ENCODE assay signal across 8 mouse cellular contexts in the genomic region with DNA sequence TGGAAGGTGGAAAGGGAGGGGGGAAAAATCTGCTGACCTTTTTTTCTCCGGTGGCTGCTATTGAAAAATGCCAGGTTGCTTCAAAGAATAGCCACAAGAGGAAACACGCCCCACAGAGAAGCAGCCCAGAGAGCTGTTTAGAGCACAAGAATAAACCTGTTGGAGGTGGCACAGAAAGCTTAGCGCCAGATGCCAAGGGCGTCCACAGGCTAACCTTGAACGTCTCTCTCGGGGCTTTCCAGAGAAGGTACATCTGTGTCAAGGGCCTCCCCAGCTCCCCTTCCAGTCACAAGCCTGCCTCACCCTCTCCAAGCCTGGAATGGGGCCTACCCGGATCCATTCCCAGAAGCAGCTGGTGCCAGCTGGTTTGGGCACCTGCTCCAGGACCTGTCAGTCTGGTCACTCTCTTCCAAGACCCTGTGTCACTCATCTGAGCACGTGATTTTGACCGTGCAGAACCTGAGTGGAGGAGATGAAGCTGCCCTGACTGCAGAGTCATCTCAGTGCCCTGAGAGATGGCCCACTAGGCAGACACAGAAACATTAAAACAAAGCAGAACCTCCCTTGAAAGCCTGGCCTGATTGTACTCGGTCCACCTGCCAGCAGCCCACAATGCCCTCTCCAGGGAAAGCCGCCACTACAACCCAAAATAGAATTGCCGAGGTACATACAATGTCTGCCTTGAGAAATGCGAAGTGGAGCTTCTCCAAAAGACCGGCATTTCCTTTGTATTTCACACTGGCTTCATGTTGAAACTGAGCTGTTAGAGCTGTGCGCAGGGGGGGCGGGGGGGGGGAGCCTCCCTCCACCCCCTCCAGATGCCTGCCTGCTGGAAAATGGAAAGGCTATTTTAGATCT. TPM values are rescaled to one million over a fixed set of nuclear protein-coding genes. Genes with fewer than 3 reads are reported as not detected.
DNase-seq lines count a peak whose midpoint lies in the region; ATAC-seq and TF ChIP-seq lines count a peak whose summit lies in the region.

No protein-coding gene starts in this region.

- peak; percentile 79 for DNase-seq in CD4-positive, CD25-positive, alpha-beta regulatory T cell, adult 2 months (ENCODE audit: low read depth, low spot score)
- DNase-seq in adrenal gland, postnatal 10 days, result peak; percentile 85
- peak; percentile 66 for DNase-seq in forebrain, embryonic 11.5 days (ENCODE audit: low spot score)
- peak; percentile 79 for DNase-seq in kidney, postnatal 14 days
- peak; percentile 88 to 91 for DNase-seq in lung, adult 18-20 months
- DNase-seq in urinary bladder, postnatal 14 days (ENCODE audit: low spot score), result peak; percentile 56

- H3K27ac ChIP-seq in forebrain, embryonic 11.5 days (ENCODE audit: low read depth, low read length), result peak overlapping the region; percentile 80
- peak overlapping the region; percentile 99 for H3K27ac ChIP-seq in heart, embryonic 16.5 days (ENCODE audit: low read length)
- peak overlapping the region; percentile 91 for H3K27ac ChIP-seq in olfactory bulb, adult 2 months (ENCODE audit: insufficient read depth, low read depth, low read length)

- peak overlapping the region; percentile 92 for H3K9ac ChIP-seq in forebrain, embryonic 11.5 days (ENCODE audit: low read length)
- peak overlapping the region; percentile 83 for H3K9ac ChIP-seq in heart, embryonic 16.5 days (ENCODE audit: low read length)

- H3K4me1 ChIP-seq in forebrain, embryonic 11.5 days (replicated peaks; ENCODE audit: control insufficient read depth, insufficient read depth, low read length), result peaks cover 25% of the 10 kb centered on the region
- H3K4me1 ChIP-seq in heart, embryonic 16.5 days (ENCODE audit: control insufficient read depth, insufficient read depth, low read length), result peaks cover 31% of the 10 kb centered on the region
- H3K4me1 ChIP-seq in olfactory bulb, adult 2 months (ENCODE audit: control insufficient read depth, insufficient read depth, low read length), result peaks cover 21% of the 10 kb centered on the region

- ATAC-seq in forebrain, embryonic 11.5 days (replicated peaks; ENCODE audit: low FRiP score), result no peak
- peak; percentile 2; the same call in 1 of the 2 replicates for ATAC-seq in heart, embryonic 16.5 days (replicated peaks; ENCODE audit: extremely low read depth, insufficient read depth, low FRiP score)

- H3K9me3 ChIP-seq in forebrain, embryonic 11.5 days (ENCODE audit: control insufficient read depth, low read length), result no peaks in the 10 kb centered on the region
- no peaks in the 10 kb centered on the region for H3K9me3 ChIP-seq in heart, embryonic 16.5 days (replicated peaks; ENCODE audit: control insufficient read depth, low read length)

- no peak for TF ChIP-seq CTCF in olfactory bulb, adult 2 months (IDR thresholded peaks at IDR 0.05; ENCODE audit: insufficient read depth, low read depth, low read length)

- H3K4me2 ChIP-seq in forebrain, embryonic 11.5 days (ENCODE audit: low read depth, low read length, severe bottlenecking), result peak overlapping the region; percentile 57
- peak overlapping the region; percentile 72 for H3K4me2 ChIP-seq in heart, embryonic 16.5 days (ENCODE audit: low read depth, low read length)

- 24% methylated on average over 16 of the region's 16 CpGs for WGBS in forebrain, embryonic 11.5 days
- 5% methylated on average over 16 of the region's 16 CpGs for WGBS in heart, embryonic 16.5 days
- 5% methylated on average over 16 of the region's 16 CpGs for WGBS in olfactory bulb, adult 2 months

- H3K36me3 ChIP-seq in forebrain, embryonic 11.5 days (ENCODE audit: control insufficient read depth, insufficient read depth, low read length), result no peaks in the 10 kb centered on the region; the same call in 1 of the 2 replicates
- H3K36me3 ChIP-seq in heart, embryonic 16.5 days (ENCODE audit: control insufficient read depth, insufficient read depth), result peaks cover 16% of the 10 kb centered on the region

- no peaks in the 10 kb centered on the region for H3K27me3 ChIP-seq in forebrain, embryonic 11.5 days (ENCODE audit: control insufficient read depth, insufficient read depth, low read length)
- H3K27me3 ChIP-seq in heart, embryonic 16.5 days (ENCODE audit: control insufficient read depth, insufficient read depth, low read length), result no peaks in the 10 kb centered on the region

- no peak for TF ChIP-seq POLR2A in olfactory bulb, adult 2 months (IDR thresholded peaks at IDR 0.05; ENCODE audit: insufficient read depth, low read depth, low read length)

- peak overlapping the region; percentile 72 for H3K4me3 ChIP-seq in forebrain, embryonic 11.5 days (ENCODE audit: low read depth, low read length)
- H3K4me3 ChIP-seq in heart, embryonic 16.5 days (ENCODE audit: low read length), result peak overlapping the region; percentile 100
- peak overlapping the region; percentile 99 for H3K4me3 ChIP-seq in olfactory bulb, adult 2 months (ENCODE audit: insufficient read depth, low read depth, low read length)

RNA-seq across cellular contexts. Expression of a gene that starts 1.6 kb away (rescaled TPM):
- 100 to 1,000 TPM in 1 of 2 experiments, 10 to 100 TPM in 1; 91.0 to 110 TPM for total RNA-seq in adrenal gland, postnatal 10 days (2021)
- 4.5 and 4.6 TPM in 2 replicates for polyA plus RNA-seq in forebrain, embryonic 11.5 days (2014; fragmentation: Nextera tagmentation; extraction: Ambion mirVana)
- polyA plus RNA-seq in heart, embryonic 16.5 days (2015; fragmentation: Nextera tagmentation; extraction: Ambion mirVana), result 9.1 and 9.8 TPM in 2 replicates
- polyA plus RNA-seq in olfactory bulb, adult 2 months (2012; ENCODE audit: insufficient read depth, insufficient read length, low replicate concordance, missing spikeins), result not detected in 2 replicates
